In the genomic region with DNA sequence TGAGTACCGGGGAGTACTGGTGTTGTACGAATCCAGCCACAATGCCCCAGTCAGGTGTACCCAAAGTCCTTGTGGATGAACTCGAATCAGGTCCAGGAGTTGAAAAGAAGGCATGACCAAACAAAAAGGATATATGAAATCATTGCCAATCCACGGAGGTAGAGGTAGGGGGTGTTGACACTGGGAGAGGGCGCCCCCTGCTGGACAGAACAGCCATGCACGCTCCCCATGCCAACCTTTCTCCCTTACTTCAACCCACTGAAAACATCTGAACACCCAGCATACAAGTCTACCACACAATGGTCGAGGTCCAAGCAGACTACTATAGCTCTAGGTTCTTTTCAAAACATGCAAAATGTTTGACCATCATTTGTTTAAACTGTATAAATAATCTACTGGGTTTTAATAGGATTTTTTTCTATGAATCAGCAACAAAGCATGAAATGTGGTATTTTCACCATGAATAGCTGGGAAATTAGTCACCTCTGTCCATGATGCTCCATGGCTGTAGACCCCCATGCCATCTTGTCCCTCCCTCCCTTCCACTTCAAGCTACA, we compare ENCODE assay signal across 10 mouse cellular contexts. TPM values are rescaled to one million over a fixed set of nuclear protein-coding genes. Genes with fewer than 3 reads are reported as not detected.
A peak's percentile ranks its signal among the peaks of the same experiment; 100 is the strongest.
DNase-seq lines count a peak whose midpoint lies in the region; ATAC-seq and TF ChIP-seq lines count a peak whose summit lies in the region.
"Had no signal": no experiment of that assay in that cellular context is flagged by ENCODE, and none has a peak within 500 bp of the region (broad histone marks: within the 10 kb centered on the region; RNA-seq: fewer than 3 reads in every experiment).

No protein-coding gene starts in this region.

- no peak for TF ChIP-seq POLR2A in testis, adult 2 months (IDR thresholded peaks at IDR 0.05; ENCODE audit: control insufficient read depth, low read depth, low read length)

- DNase-seq in intestine, embryonic 14.5 days (ENCODE audit: low spot score) = peak; percentile 86
- DNase-seq in ES-CJ7 (ENCODE audit: low read depth, low spot score) = peak; percentile 56
- peak; percentile 33 for DNase-seq in c-Kit-positive CD71-negative TER-119-negative erythroid progenitor cells, embryonic 14.5 days (ENCODE audit: low read depth)
- DNase-seq in frontal cortex, postnatal 25 days (ENCODE audit: low spot score in 2 of 2) = peak; percentile 39 to 49
- DNase-seq in layer of hippocampus, adult 2 months (ENCODE audit: low spot score in 2 of 2) = peak; percentile 53 to 80

- H3K9ac ChIP-seq in intestine, embryonic 14.5 days (ENCODE audit: low read length) = no peak overlapping the region
- no peak overlapping the region for H3K9ac ChIP-seq in intestine, embryonic 16.5 days (ENCODE audit: low read depth, low read length)
- H3K9ac ChIP-seq: midbrain, embryonic 12.5 days had no signal

- no peaks in the 10 kb centered on the region for H3K36me3 ChIP-seq in intestine, embryonic 14.5 days (ENCODE audit: control insufficient read depth, insufficient read depth, low read length)
- no peaks in the 10 kb centered on the region for H3K36me3 ChIP-seq in intestine, embryonic 16.5 days (ENCODE audit: control insufficient read depth, insufficient read depth, low read length)
- H3K36me3 ChIP-seq in testis, adult 2 months (ENCODE audit: control insufficient read depth, insufficient read depth, low read length) = no peaks in the 10 kb centered on the region
- H3K36me3 ChIP-seq: midbrain, embryonic 12.5 days had no signal

- WGBS in intestine, embryonic 14.5 days = 23% methylated on average over 7 of the region's 7 CpGs
- WGBS in intestine, embryonic 16.5 days = 26% methylated on average over 7 of the region's 7 CpGs

- H3K4me3 ChIP-seq in intestine, embryonic 14.5 days (ENCODE audit: low read depth, low read length) = no peak overlapping the region
- no peak overlapping the region for H3K4me3 ChIP-seq in intestine, embryonic 16.5 days (ENCODE audit: low read length)
- no peak overlapping the region for H3K4me3 ChIP-seq in layer of hippocampus, adult 2 months
- H3K4me3 ChIP-seq in testis, adult 2 months (ENCODE audit: control insufficient read depth, low read depth, low read length) = no peak overlapping the region
- H3K4me3 ChIP-seq: erythroblast, embryonic 14.5 days; midbrain, embryonic 12.5 days had no signal

- peaks cover 2% of the 10 kb centered on the region; the same call in 1 of the 2 replicates for H3K4me1 ChIP-seq in intestine, embryonic 14.5 days (replicated peaks; ENCODE audit: control insufficient read depth, insufficient read depth, low read length)
- H3K4me1 ChIP-seq in intestine, embryonic 16.5 days (ENCODE audit: control insufficient read depth, insufficient read depth, low read length) = peaks cover 1% of the 10 kb centered on the region; the same call in 1 of the 2 replicates
- H3K4me1 ChIP-seq in testis, adult 2 months (ENCODE audit: control insufficient read depth, insufficient read depth, low read length) = peaks cover 2% of the 10 kb centered on the region

- H3K27ac ChIP-seq in intestine, embryonic 14.5 days (ENCODE audit: low read depth) = no peak overlapping the region
- no peak overlapping the region for H3K27ac ChIP-seq in intestine, embryonic 16.5 days (ENCODE audit: low read length)
- H3K27ac ChIP-seq in layer of hippocampus, adult 2 months = no peak overlapping the region
- H3K27ac ChIP-seq in testis, adult 2 months (ENCODE audit: control insufficient read depth, insufficient read depth, low read depth, low read length) = no peak overlapping the region
- H3K27ac ChIP-seq: midbrain, embryonic 12.5 days had no signal

- peak; percentile 95 for TF ChIP-seq CTCF in layer of hippocampus, adult 2 months (conservative IDR thresholded peaks at IDR 0.05)
- TF ChIP-seq CTCF in testis, adult 2 months (IDR thresholded peaks at IDR 0.05; ENCODE audit: control insufficient read depth, insufficient read depth, insufficient replicate concordance, low read depth, low read length) = peak; percentile 95

- H3K4me2 ChIP-seq in intestine, embryonic 14.5 days (ENCODE audit: low read length) = no peak overlapping the region
- H3K4me2 ChIP-seq in intestine, embryonic 16.5 days (ENCODE audit: low read depth, low read length) = no peak overlapping the region
- H3K4me2 ChIP-seq: midbrain, embryonic 12.5 days had no signal

- H3K9me3 ChIP-seq in intestine, embryonic 14.5 days (ENCODE audit: control insufficient read depth, low read length) = no peaks in the 10 kb centered on the region
- no peaks in the 10 kb centered on the region for H3K9me3 ChIP-seq in intestine, embryonic 16.5 days (ENCODE audit: control insufficient read depth, low read length)
- H3K9me3 ChIP-seq: midbrain, embryonic 12.5 days had no signal

- H3K27me3 ChIP-seq in intestine, embryonic 14.5 days (replicated peaks; ENCODE audit: control insufficient read depth, insufficient read depth, low read length) = peaks cover 23% of the 10 kb centered on the region
- peaks cover 23% of the 10 kb centered on the region; the same call in 1 of the 2 replicates for H3K27me3 ChIP-seq in intestine, embryonic 16.5 days (replicated peaks; ENCODE audit: control insufficient read depth, insufficient read depth, low read length)
- no peaks in the 10 kb centered on the region for H3K27me3 ChIP-seq in testis, adult 2 months (ENCODE audit: control insufficient read depth, insufficient read depth, low read length)

- ATAC-seq in intestine, embryonic 14.5 days (replicated peaks; ENCODE audit: low FRiP score, low TSS enrichment, low read depth) = no peak; the same call in 1 of the 2 replicates
- ATAC-seq in intestine, embryonic 16.5 days = no peak
- peak; percentile 68 for ATAC-seq in megakaryocyte progenitor cell, adult 5-6 weeks (replicated peaks; ENCODE audit: poor library complexity)

RNA-seq across cellular contexts. Expression of a gene that starts 43.2 kb away (rescaled TPM):
- 54.1 and 60.8 TPM in 2 replicates for polyA plus RNA-seq in intestine, embryonic 14.5 days (2014; fragmentation: Nextera tagmentation; extraction: Ambion mirVana)
- polyA plus RNA-seq in intestine, embryonic 16.5 days (2015; fragmentation: Nextera tagmentation; extraction: Ambion mirVana) = 26.8 and 27.1 TPM in 2 replicates
- total RNA-seq in layer of hippocampus, adult 2 months (2021) = 10 to 100 TPM; 35.6 to 43.9 TPM
- 28.4 and 34.7 TPM in 2 replicates for total RNA-seq in megakaryocyte progenitor cell, adult 5-6 weeks (2015)
- total RNA-seq in megakaryocyte progenitor cell, adult 5-6 weeks (2017) = 35.4 and 42.4 TPM in 2 replicates
- 21.5 and 23.4 TPM in 2 replicates for polyA plus RNA-seq in testis, adult 2 months (2012; rRNA removed)

Comparison
In these comparisons a context has a peak if more than half of its experiments do, and no peak if none do; other contexts are left out.
1. DNase-seq: peak in every context shown above with its lines; median percentile 86 in intestine, embryonic 14.5 days; 66 in layer of hippocampus, adult 2 months; 56 in ES-CJ7; 44 in frontal cortex, postnatal 25 days; 33 in c-Kit-positive CD71-negative TER-119-negative erythroid progenitor cells, embryonic 14.5 days.